Mouse (Mus musculus) kidney, postnatal 0 days (tissue): ENCODE results near the gene A2m. TPM values are rescaled to one million over a fixed set of nuclear protein-coding genes. Genes with fewer than 3 reads are reported as not detected.
A peak's percentile ranks its signal among the peaks of the same experiment; 100 is the strongest.

ENCODE experiments used
- ATAC-seq: fragments of 200-750 bp; cut with Nextera tagmentation; replicated peaks from 2 replicates; pipeline ENCODE4 v1.8.0; 2017; ENCODE audit warnings: low read depth, moderate number of reproducible peaks, moderate TSS enrichment, moderate library complexity; ENCODE audit not compliant: low FRiP score
- DNase-seq: peaks from one replicate; pipeline ENCODE4 v3.0.0-alpha.2; 2016; ENCODE audit warnings: low spot score
- H3K27ac ChIP-seq: fragments of 300-500 bp; sonication (generic); 2 replicates; pipeline ENCODE4 v1.5.1; 2014; ENCODE audit warnings: mild to moderate bottlenecking
- H3K27me3 ChIP-seq: fragments of 300-500 bp; sonication (generic); 2 replicates; pipeline ENCODE4 v1.6.1; 2014; ENCODE audit warnings: low read length, mixed read lengths; ENCODE audit not compliant: insufficient read depth
- H3K36me3 ChIP-seq: fragments of 300-500 bp; sonication (generic); 2 replicates; pipeline ENCODE4 v1.6.1; 2014; ENCODE audit warnings: low read length, mixed read lengths; ENCODE audit not compliant: insufficient read depth
- H3K4me1 ChIP-seq: fragments of 300-500 bp; sonication (generic); replicated peaks from 2 replicates; pipeline ENCODE4 v1.6.1; 2014; ENCODE audit warnings: antibody characterized with exemption, low read length, mixed read lengths; ENCODE audit not compliant: insufficient read depth
- H3K4me2 ChIP-seq: fragments of 300-500 bp; sonication (generic); 2 replicates; pipeline ENCODE4 v1.6.1; 2014; ENCODE audit warnings: mild to moderate bottlenecking, low read length, moderate library complexity, mixed read lengths
- H3K4me3 ChIP-seq: fragments of 300-500 bp; sonication (generic); replicated peaks from 2 replicates; pipeline ENCODE4 v1.5.1; 2014; ENCODE audit warnings: low read depth, low read length
- H3K9ac ChIP-seq: fragments of 300-500 bp; sonication (generic); 2 replicates; pipeline ENCODE4 v1.6.1; 2014; ENCODE audit warnings: low read depth, low read length
- H3K9me3 ChIP-seq: fragments of 300-500 bp; sonication (generic); replicated peaks from 2 replicates; pipeline ENCODE4 v1.6.1; 2016; ENCODE audit warnings: low read length, inconsistent platforms, mixed read lengths
- CTCF ChIP-seq: IDR thresholded peaks from 2 replicates; pipeline ENCODE4 v1.5.1; 2016; ENCODE audit warnings: antibody characterized with exemption, low read depth, mild to moderate bottlenecking, moderate library complexity
- WGBS: fragments of 180-500 bp; shearing (Covaris S2); extraction: QIAGEN DNeasy Blood & Tissue Kit; methylation state at CpG from one replicate; pipeline ENCODE4 v1.1.7; 2014; 5-methylcytosine and 5-hydroxymethylcytosine counted together
- polyA plus RNA-seq: library from polyadenylated mRNA; unstranded; fragments of >200 nt; fragmentation: Nextera tagmentation; extraction: Ambion mirVana; gene quantifications from 2 replicates; pipeline ENCODE4 v1.2.1, GENCODE M21; 2015

The A2m gene
- polyA plus RNA-seq, 1 experiment from 2014 or later = 0.20 TPM

GRCm38 (mm10) chr6:121634520-121634919, 656 bp upstream of the A2m start:
- 47% methylated on average over 13 of the region's 13 CpGs for WGBS
- no peak for DNase-seq
- ATAC-seq = no peak

GRCm38 (mm10) chr6:121635878-121636371, 749 bp downstream of the A2m start:
- Histone ChIP-seq H3K36me3 (no peaks in the 10 kb centered on the region), H3K9ac (no peak overlapping the region), H3K27me3 (no peaks in the 10 kb centered on the region), H3K4me2 (peak overlapping the region; percentile 6; the same call in 1 of the 2 replicates), H3K4me1 (no peaks in the 10 kb centered on the region), H3K4me3 (no peak overlapping the region), H3K9me3 (no peaks in the 10 kb centered on the region), H3K27ac (no peak overlapping the region)
- WGBS = 5% methylated on average over 12 of the region's 12 CpGs
- ATAC-seq = no peak
- DNase-seq = peak; percentile 2
- TF ChIP-seq CTCF = no peak

More at GRCm38 (mm10) chr6:121634520-121634919, 656 bp upstream of the A2m start:
- no peak overlapping the region for H3K4me2 ChIP-seq
- H3K36me3 ChIP-seq = no peaks in the 10 kb centered on the region
- no peak overlapping the region for H3K27ac ChIP-seq
- no peaks in the 10 kb centered on the region for H3K4me1 ChIP-seq
- no peaks in the 10 kb centered on the region for H3K27me3 ChIP-seq
- TF ChIP-seq CTCF = no peak
- no peak overlapping the region for H3K4me3 ChIP-seq
- no peak overlapping the region for H3K9ac ChIP-seq
- no peaks in the 10 kb centered on the region for H3K9me3 ChIP-seq

- Histone ChIP-seq H3K9me3 (no peaks in the 10 kb centered on the region), H3K4me1 (no peaks in the 10 kb centered on the region), H3K4me3 (no peak overlapping the region), H3K27ac (no peak overlapping the region), H3K36me3 (no peaks in the 10 kb centered on the region), H3K9ac (no peak overlapping the region), H3K27me3 (no peaks in the 10 kb centered on the region), H3K4me2 (no peak overlapping the region)
- TF ChIP-seq CTCF = no peak
- DNase-seq (no peak), ATAC-seq (no peak)
- WGBS = 85% methylated on average over 11 of the region's 11 CpGs
Measured at GRCm38 (mm10) chr6:121648499-121648898, 13.3 kb downstream of the A2m start.

Other genes starting within 250 kb of the A2m start
- 0.04 and 0.07 TPM in 2 replicates for gene Iqsec3, start 161.7 kb upstream of the A2m start, polyA plus RNA-seq
- gene Gm7298, start 97.6 kb downstream of the A2m start, polyA plus RNA-seq = not detected in 2 replicates
- gene Mug1, start 203.2 kb downstream of the A2m start, polyA plus RNA-seq = 0.04 TPM in 1 of 2 replicates, not detected in the other